In genomic region chr5:9361982-9362661, GRCm38 (mm10) we compare ENCODE assay signal across 15 mouse cellular contexts.
"Had no signal": no experiment of that assay in that cellular context is flagged by ENCODE, and none has a peak within 500 bp of the region (broad histone marks: within the 10 kb centered on the region; RNA-seq: fewer than 3 reads in every experiment).

No protein-coding gene starts in this region.

- H3K4me2 ChIP-seq: lung, embryonic 14.5 days; midbrain, embryonic 11.5 days; midbrain, embryonic 13.5 days; midbrain, embryonic 15.5 days; neural tube, embryonic 12.5 days; stomach, embryonic 15.5 days had no signal

- H3K4me3 ChIP-seq: megakaryocyte, embryonic 14.5 days; midbrain, embryonic 13.5 days; midbrain, embryonic 15.5 days; neural tube, embryonic 12.5 days; stomach, embryonic 15.5 days had no signal

- H3K9me3 ChIP-seq: megakaryocyte, embryonic 14.5 days; midbrain, embryonic 13.5 days; midbrain, embryonic 15.5 days; neural tube, embryonic 12.5 days; stomach, embryonic 15.5 days had no signal

- H3K27ac ChIP-seq: midbrain, embryonic 13.5 days; midbrain, embryonic 15.5 days; neural tube, embryonic 12.5 days; stomach, embryonic 15.5 days; stomach, postnatal 0 days had no signal

- H3K36me3 ChIP-seq: midbrain, embryonic 13.5 days; midbrain, embryonic 15.5 days; neural tube, embryonic 12.5 days; stomach, embryonic 15.5 days had no signal

- H3K4me1 ChIP-seq: stomach, embryonic 15.5 days had no signal

- H3K27me3 ChIP-seq: megakaryocyte, embryonic 14.5 days; midbrain, embryonic 13.5 days; midbrain, embryonic 15.5 days; neural tube, embryonic 12.5 days; stomach, embryonic 15.5 days had no signal

- DNase-seq: lung, adult 18-20 months; lung, embryonic 14.5 days; lung, postnatal 10 days; lung, postnatal 4 days; right cerebral cortex, postnatal 14 days; thymus, adult 2 months; thymus, postnatal 25 days; thymus, postnatal 4 days had no signal

- H3K9ac ChIP-seq: lung, embryonic 14.5 days; midbrain, embryonic 13.5 days; midbrain, embryonic 15.5 days; neural tube, embryonic 12.5 days; stomach, embryonic 15.5 days had no signal

- ATAC-seq: midbrain, embryonic 13.5 days; midbrain, embryonic 15.5 days had no signal
